Mouse (Mus musculus) effector memory CD4-positive, alpha-beta T cell, adult 5 months (primary cell): Measurements from ENCODE around the gene Vmn1r90. TPM values are rescaled to one million over a fixed set of nuclear protein-coding genes. Genes with fewer than 3 reads are reported as not detected.

Source experiments
- polyA plus RNA-seq: library from polyadenylated mRNA; unstranded; fragments of 100-300 nt; shearing (Covaris generic); gene quantifications from one replicate; pipeline ENCODE4 v1.2.1, GENCODE M21; 2017

Gene Vmn1r90
- not detected for polyA plus RNA-seq

DNA sequence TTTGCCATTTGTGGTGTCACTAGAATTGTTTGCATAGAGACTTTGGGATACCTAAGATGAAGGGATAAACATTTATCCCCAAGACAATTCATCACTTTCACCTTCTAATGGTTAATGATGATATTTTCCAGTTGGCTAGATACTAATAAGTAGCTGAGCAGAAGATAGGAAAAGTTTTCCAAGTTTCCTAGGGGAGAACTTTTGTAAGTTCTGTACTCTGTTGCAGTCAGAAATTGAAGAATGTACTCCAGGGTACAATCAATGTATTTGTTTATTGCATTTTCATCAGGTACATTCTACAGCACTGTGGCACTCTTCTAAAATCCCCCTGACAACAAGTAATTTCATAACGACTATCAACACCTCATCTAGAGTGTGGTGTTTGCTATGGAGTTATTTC is at the start of gene Vmn1r90:
Vmn1r90 (minus strand) TSS at position 101 of the 400 bp plus-strand sequence.

Other genes with a start within 250 kb of the Vmn1r90 start
- gene Obox8, start 229.9 kb downstream of the Vmn1r90 start, polyA plus RNA-seq, result not detected
- not detected for gene Sult2a8, start 116.7 kb downstream of the Vmn1r90 start, polyA plus RNA-seq
- not detected for gene Sult2a7, start 69.3 kb downstream of the Vmn1r90 start, polyA plus RNA-seq
- not detected for gene Obox7, start 96.0 kb upstream of the Vmn1r90 start, polyA plus RNA-seq